Mouse (Mus musculus) lung, adult 2 months (tissue): ENCODE measurements around the gene Rec114. TPM values are rescaled to one million over a fixed set of nuclear protein-coding genes. Genes with fewer than 3 reads are reported as not detected.

Experiments
- DNase-seq: peaks from one replicate; pipeline ENCODE4 v3.0.0; 2022
- H3K4me1 ChIP-seq: fragments of 200-500 bp; 2 replicates; pipeline ENCODE4 v1.6.1; 2011; ENCODE audit warnings: low read length; ENCODE audit not compliant: control insufficient read depth, insufficient read depth
- H3K4me3 ChIP-seq: fragments of 200-500 bp; replicated peaks from 2 replicates; pipeline ENCODE3; 2011; ENCODE audit warnings: low read depth, mild to moderate bottlenecking, control low read depth, low read length; ENCODE audit errors: extremely low read depth
- CTCF ChIP-seq: fragments of 200-500 bp; IDR thresholded peaks from 2 replicates; pipeline ENCODE4 v1.5.1; 2011; ENCODE audit warnings: mild to moderate bottlenecking, low read length, control low read depth; ENCODE audit not compliant: insufficient read depth
- POLR2A ChIP-seq: fragments of 200-500 bp; IDR thresholded peaks from 2 replicates; pipeline ENCODE4 v1.6.1; 2011; ENCODE audit warnings: low read depth, mild to moderate bottlenecking, control low read depth, low read length, borderline replicate concordance; ENCODE audit errors: extremely low read depth
- WGBS: fragments of 180-500 bp; shearing (Covaris S2); methylation state at CpG from one replicate; pipeline ENCODE4 v1.1.7; 2018; 5-methylcytosine and 5-hydroxymethylcytosine counted together
- polyA plus RNA-seq: library from polyadenylated mRNA; depleted of rRNA; stranded (reverse); fragments of >200 nt; gene quantifications from 2 replicates; pipeline ENCODE4 v1.2.3, GENCODE M21; 2012; rRNA removed

Rec114 gene
- 0.24 and 0.48 TPM in 2 replicates for polyA plus RNA-seq

DNA sequence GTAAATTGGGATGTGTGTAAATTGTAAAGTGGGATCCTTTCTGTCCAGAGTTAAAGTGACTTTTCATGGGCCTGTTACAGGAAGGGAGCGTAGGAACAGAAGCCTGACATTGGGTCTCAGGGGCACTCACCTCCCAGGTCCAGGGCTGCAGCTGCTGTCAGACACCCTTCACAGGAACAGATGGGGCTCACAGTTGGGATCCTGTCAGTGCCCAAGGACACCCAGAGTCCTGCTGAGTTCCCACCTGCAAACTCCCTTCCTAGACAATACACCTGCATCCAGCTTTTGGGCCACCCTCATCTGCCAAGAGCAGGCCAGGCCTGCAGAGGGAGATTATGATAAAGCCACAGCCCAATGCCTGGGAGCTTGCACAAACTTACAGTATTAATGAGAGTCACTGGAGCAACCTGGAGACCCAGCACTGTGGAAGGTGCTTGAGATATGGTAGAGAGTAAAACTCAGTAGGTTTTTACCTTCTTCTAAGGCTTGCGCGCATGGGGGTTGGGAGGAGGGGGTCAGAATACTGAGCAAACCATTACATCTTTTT is at the start of gene Rec114:
TSS of gene Rec114 (minus strand) at position 263 of the 547 bp plus-strand sequence.
- H3K4me3 ChIP-seq = no peak within 1 kb of the TSS
- no peak for DNase-seq
- TF ChIP-seq POLR2A = no peak
- no peak for TF ChIP-seq CTCF
- 96% methylated on average over 3 of the region's 3 CpGs for WGBS
- H3K4me1 ChIP-seq = no peaks in the 10 kb centered on the region

- DNase-seq = no peak
- no peaks in the 10 kb centered on the region for H3K4me1 ChIP-seq
- 89% methylated on average over 3 of the region's 3 CpGs for WGBS
- H3K4me3 ChIP-seq = no peak overlapping the region
- TF ChIP-seq CTCF (no peak), POLR2A (no peak)
Measured at GRCm38 (mm10) chr9:58789476-58789875, 45.7 kb upstream of the Rec114 start.

- no peak for TF ChIP-seq POLR2A
- TF ChIP-seq CTCF = no peak
- Histone ChIP-seq H3K4me1 (no peaks in the 10 kb centered on the region), H3K4me3 (no peak overlapping the region)
- 17% methylated on average over 2 of the region's 2 CpGs for WGBS
- no peak for DNase-seq
Measured at GRCm38 (mm10) chr9:58775363-58775762, 31.6 kb upstream of the Rec114 start.

DNA sequence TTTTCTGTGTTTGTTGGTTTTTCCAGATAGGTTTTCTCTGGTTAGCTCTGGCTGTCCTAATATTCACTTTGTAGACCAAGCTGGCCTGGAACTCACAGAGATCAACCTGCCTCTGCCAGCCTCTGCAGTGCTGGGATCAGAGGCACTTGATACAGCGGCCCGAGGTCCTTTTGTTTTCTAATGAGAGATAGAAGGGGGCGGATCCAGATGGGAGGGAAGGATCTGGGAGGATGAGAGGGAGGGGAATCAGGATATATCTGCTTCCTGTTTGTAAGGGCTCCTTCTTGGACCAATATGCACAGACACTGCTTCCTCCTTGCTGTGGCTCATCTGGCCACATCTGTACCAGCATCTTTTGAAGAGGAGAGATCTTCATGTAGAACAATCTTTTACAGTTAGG is 31.0 kb upstream of the Rec114 start:
- Histone ChIP-seq H3K4me3 (no peak overlapping the region), H3K4me1 (no peaks in the 10 kb centered on the region)
- no peak for TF ChIP-seq CTCF
- TF ChIP-seq POLR2A = no peak
- 30% methylated on average over 3 of the region's 3 CpGs for WGBS
- no peak for DNase-seq

DNA sequence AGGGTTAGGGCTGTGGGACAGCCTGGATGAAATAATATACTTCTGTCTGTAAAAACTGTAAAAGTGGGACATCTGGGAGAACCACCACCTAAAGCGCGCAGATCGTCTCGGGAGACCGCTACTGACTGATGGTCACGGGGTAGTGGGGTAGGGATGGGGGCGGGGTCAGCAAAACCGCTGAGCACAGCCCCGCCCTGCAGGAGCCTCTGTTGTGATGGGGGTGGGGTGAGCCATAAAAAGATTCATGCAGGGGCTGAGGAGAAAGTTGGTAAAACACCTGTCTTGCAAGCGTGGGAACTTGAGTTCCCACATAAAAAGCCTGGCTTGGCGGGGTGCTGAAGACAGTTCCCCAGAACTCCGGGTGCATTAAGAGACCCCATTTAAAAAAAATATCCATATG is 26.2 kb upstream of the Rec114 start:
- H3K4me1 ChIP-seq = no peaks in the 10 kb centered on the region
- DNase-seq = no peak
- no peak overlapping the region for H3K4me3 ChIP-seq
- no peak for TF ChIP-seq POLR2A
- 57% methylated on average over 12 of the region's 12 CpGs for WGBS

GRCm38 (mm10) chr9:58766959-58767955 is 23.5 kb upstream of the Rec114 start:
- no peak overlapping the region for H3K4me3 ChIP-seq
- 59% methylated on average over 17 of the region's 17 CpGs for WGBS
- TF ChIP-seq CTCF (no peak), POLR2A (no peak)
- H3K4me1 ChIP-seq = no peaks in the 10 kb centered on the region
- no peak for DNase-seq

GRCm38 (mm10) chr9:58764354-58764753 is 20.6 kb upstream of the Rec114 start:
- H3K4me3 ChIP-seq = no peak overlapping the region
- no peak for DNase-seq
- WGBS = 91% methylated on average over 5 of the region's 5 CpGs
- no peaks in the 10 kb centered on the region for H3K4me1 ChIP-seq
- TF ChIP-seq POLR2A (no peak), CTCF (no peak)

DNA sequence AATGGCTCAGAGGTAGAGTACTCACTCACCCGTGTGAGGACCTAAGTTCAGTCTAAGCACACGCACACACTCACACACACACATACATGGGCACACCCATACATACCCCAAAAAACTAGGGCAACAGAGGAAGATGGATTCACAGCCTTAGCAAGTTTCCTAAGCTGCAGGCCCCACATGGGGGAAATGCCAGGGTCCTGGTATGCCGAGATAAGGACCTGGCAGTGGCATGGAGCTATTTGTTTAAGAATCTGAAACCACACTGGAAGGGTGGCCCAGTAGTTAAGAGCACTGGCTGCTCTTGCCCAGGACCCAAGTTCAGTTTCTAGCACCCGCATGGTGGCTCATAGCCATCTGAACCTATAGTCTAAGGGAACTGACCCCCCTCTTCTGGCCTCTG is 19.4 kb upstream of the Rec114 start:
- no peak for TF ChIP-seq CTCF
- TF ChIP-seq POLR2A = no peak
- no peak for DNase-seq
- no peak overlapping the region for H3K4me3 ChIP-seq
- no peaks in the 10 kb centered on the region for H3K4me1 ChIP-seq
- WGBS = 80% methylated on average over 4 of the region's 4 CpGs

GRCm38 (mm10) chr9:58762086-58762485 is 18.3 kb upstream of the Rec114 start:
- 50% methylated on average over 2 of the region's 2 CpGs for WGBS
- no peak for TF ChIP-seq POLR2A
- TF ChIP-seq CTCF = no peak
- H3K4me1 ChIP-seq = no peaks in the 10 kb centered on the region
- no peak for DNase-seq
- H3K4me3 ChIP-seq = no peak overlapping the region

- Histone ChIP-seq H3K4me3 (no peak overlapping the region), H3K4me1 (no peaks in the 10 kb centered on the region)
- no peak for TF ChIP-seq CTCF
- no peak for TF ChIP-seq POLR2A
- DNase-seq = no peak
- 79% methylated on average over 7 of the region's 7 CpGs for WGBS
Measured at GRCm38 (mm10) chr9:58758754-58759153, 15.0 kb upstream of the Rec114 start.

- WGBS = 72% methylated on average over 12 of the region's 12 CpGs
- Histone ChIP-seq H3K4me1 (no peaks in the 10 kb centered on the region), H3K4me3 (no peak overlapping the region)
- no peak for TF ChIP-seq POLR2A
- no peak for DNase-seq
Measured at GRCm38 (mm10) chr9:58756371-58757132, 12.8 kb upstream of the Rec114 start.
